Mouse (Mus musculus): ENCODE results near the gene Anxa7.

GRCm38 (mm10) chr14:20451765-20452331 is 28.1 kb downstream of the Anxa7 start, which contains the start of gene Cfap70:
- TF ChIP-seq POLR2A (IDR thresholded peaks at IDR 0.05; ENCODE audit: insufficient read length, low read depth) (no peak), E2F4 (IDR thresholded peaks at IDR 0.05; ENCODE audit: insufficient read depth) (no peak), POLR2AphosphoS2 (IDR thresholded peaks at IDR 0.05; ENCODE audit: insufficient read length, low read depth) (no peak), CEBPB (IDR thresholded peaks at IDR 0.05; ENCODE audit: insufficient read depth, poor library complexity, severe bottlenecking) (no peak), MAX (IDR thresholded peaks at IDR 0.05; ENCODE audit: low read depth) (no peak), MYOG (IDR thresholded peaks at IDR 0.05; ENCODE audit: control insufficient read depth in 1 of 3, insufficient read depth in 1 of 3, insufficient read length in 2 of 3, low read depth in 2 of 3) (no peak), USF1 (IDR thresholded peaks at IDR 0.05; ENCODE audit: low read depth) (no peak), MYOD1 (IDR thresholded peaks at IDR 0.05; ENCODE audit: control insufficient read depth in 1 of 3, insufficient read length in 2 of 3, low read depth in 2 of 3) (no peak), TCF12 (IDR thresholded peaks at IDR 0.05; ENCODE audit: insufficient read depth, poor library complexity, severe bottlenecking) (no peak), TCF3 (IDR thresholded peaks at IDR 0.05; ENCODE audit: insufficient read length, low read depth) (no peak), REST (IDR thresholded peaks at IDR 0.05; ENCODE audit: insufficient read depth, insufficient read length) (no peak), SRF (IDR thresholded peaks at IDR 0.05; ENCODE audit: control insufficient read depth, insufficient read length, low read depth) (no peak)
